Mouse (Mus musculus) C2C12 (cell line): ENCODE results near the gene Nfkbie. TPM values are rescaled to one million over a fixed set of nuclear protein-coding genes. Genes with fewer than 3 reads are reported as not detected.

Experiments used
- H3K27me3 ChIP-seq: one replicate; pipeline ENCODE4 v1.6.1; 2011; ENCODE audit not compliant: control insufficient read depth, insufficient read depth, insufficient read length
- H3K36me3 ChIP-seq: one replicate; pipeline ENCODE4 v1.6.1; 2011; ENCODE audit not compliant: control insufficient read depth, insufficient read depth
- H3K4me3 ChIP-seq: one replicate; pipeline ENCODE4 v1.5.1; 2011; ENCODE audit warnings: mild to moderate bottlenecking, control low read depth; ENCODE audit not compliant: poor library complexity, insufficient read depth, severe bottlenecking
- H3K79me2 ChIP-seq: one replicate; pipeline ENCODE4 v1.6.1; 2011; ENCODE audit not compliant: control insufficient read depth, insufficient read depth
- H3K79me3 ChIP-seq: one replicate; pipeline ENCODE4 v1.6.1; 2011; ENCODE audit warnings: low read depth, control low read depth
- H3ac ChIP-seq: one replicate; pipeline ENCODE3; 2011; ENCODE audit warnings: low read depth; ENCODE audit not compliant: control insufficient read depth, insufficient read length
- CEBPB ChIP-seq: IDR thresholded peaks from one replicate; pipeline ENCODE4 v1.6.1; 2011; ENCODE audit warnings: low read depth, mild to moderate bottlenecking, control low read depth, moderate library complexity
- CTCF ChIP-seq: IDR thresholded peaks from one replicate; pipeline ENCODE4 v1.5.1; 2011; ENCODE audit not compliant: control insufficient read depth, insufficient read depth, insufficient read length
- FOSL1 ChIP-seq: IDR thresholded peaks from one replicate; pipeline ENCODE4 v1.8.0; 2011; ENCODE audit warnings: mild to moderate bottlenecking, low read length; ENCODE audit not compliant: poor library complexity, insufficient read depth, severe bottlenecking
- MAX ChIP-seq: IDR thresholded peaks from one replicate; pipeline ENCODE4 v1.6.1; 2011; ENCODE audit warnings: mild to moderate bottlenecking, control low read depth
- MYOD1 ChIP-seq: IDR thresholded peaks from one replicate; pipeline ENCODE4 v1.6.1; 2011; ENCODE audit warnings: low read depth; ENCODE audit not compliant: control insufficient read depth, insufficient read length
- MYOG ChIP-seq: IDR thresholded peaks from one replicate; pipeline ENCODE4 v1.6.1; 2011; ENCODE audit not compliant: control insufficient read depth, insufficient read length; ENCODE audit errors: extremely low read depth
- USF1 ChIP-seq: IDR thresholded peaks from one replicate; pipeline ENCODE4 v1.6.1; 2011; ENCODE audit warnings: low read depth, mild to moderate bottlenecking, control low read depth, moderate library complexity
- polyA plus RNA-seq: library from polyadenylated mRNA; unstranded; fragments of >200 nt; fragmentation: generic; extraction: Trizol; gene quantifications from one replicate; pipeline ENCODE4 v1.2.1, GENCODE M21; 2012; ENCODE audit warnings: missing spikeins

The Nfkbie gene
- polyA plus RNA-seq, 1 experiment, result 5.3 TPM

GRCm38 (mm10) chr17:45538394-45538793, 17.1 kb upstream of the Nfkbie start:
- H3K79me2 ChIP-seq, result no peaks in the 10 kb centered on the region
- TF ChIP-seq MYOD1 (no peak), USF1 (no peak), FOSL1 (no peak)
- no peak overlapping the region for H3ac ChIP-seq
- H3K79me3 ChIP-seq, result no peaks in the 10 kb centered on the region
- H3K4me3 ChIP-seq, result no peak overlapping the region
- no peaks in the 10 kb centered on the region for H3K36me3 ChIP-seq
- peaks cover 72% of the 10 kb centered on the region for H3K27me3 ChIP-seq

DNA sequence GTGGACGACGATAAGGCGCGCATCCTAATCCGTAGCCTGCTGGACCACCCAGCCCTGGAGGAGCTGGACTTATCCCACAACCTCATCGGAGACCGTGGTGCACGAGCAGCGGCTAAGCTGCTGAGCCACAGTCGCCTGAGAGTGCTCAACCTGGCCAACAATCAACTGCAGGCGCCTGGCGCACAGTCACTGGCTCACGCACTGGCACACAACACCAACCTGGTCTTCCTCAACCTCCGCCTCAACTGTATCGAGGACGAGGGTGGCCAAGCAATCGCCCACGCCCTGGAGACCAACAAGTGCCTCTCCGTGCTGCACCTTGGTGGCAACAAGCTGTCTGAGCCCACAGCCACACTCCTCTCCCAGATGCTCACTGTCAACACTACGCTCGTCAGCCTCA, 15.8 kb upstream of the Nfkbie start:
- Histone ChIP-seq H3K36me3 (no peaks in the 10 kb centered on the region), H3K79me2 (no peaks in the 10 kb centered on the region), H3ac (no peak overlapping the region), H3K4me3 (no peak overlapping the region), H3K27me3 (peaks cover 72% of the 10 kb centered on the region), H3K79me3 (no peaks in the 10 kb centered on the region)
- TF ChIP-seq FOSL1 (no peak), MYOD1 (no peak), USF1 (no peak), MYOG (no peak), CTCF (no peak), CEBPB (no peak), MAX (no peak)

DNA sequence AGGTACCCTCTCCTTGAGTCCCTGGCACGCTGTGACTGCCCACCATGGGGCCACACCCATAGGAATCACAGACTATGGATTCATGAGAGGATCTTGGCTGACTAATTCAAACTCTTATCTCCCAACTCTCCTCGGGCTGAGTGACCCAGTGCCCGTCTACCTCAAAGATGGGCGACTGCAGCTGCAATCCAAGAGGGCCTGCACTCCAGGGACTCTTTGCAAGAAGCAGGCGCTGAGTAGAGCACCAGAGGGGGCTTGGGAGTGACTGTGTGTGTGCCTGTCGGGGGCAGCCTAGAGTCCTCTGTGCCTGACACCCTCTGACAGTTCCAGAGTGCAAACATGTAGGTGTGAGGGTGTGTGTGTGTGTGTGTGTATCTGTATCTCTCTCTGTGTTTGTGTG, 13.4 kb upstream of the Nfkbie start:
- Histone ChIP-seq H3K4me3 (no peak overlapping the region), H3K79me2 (no peaks in the 10 kb centered on the region), H3K79me3 (no peaks in the 10 kb centered on the region), H3K36me3 (no peaks in the 10 kb centered on the region), H3K27me3 (peaks cover 66% of the 10 kb centered on the region), H3ac (no peak overlapping the region)
- TF ChIP-seq FOSL1, result no peak
- no peak for TF ChIP-seq MYOD1
- TF ChIP-seq CTCF, result no peak
- no peak for TF ChIP-seq CEBPB
- TF ChIP-seq MAX, result no peak
- TF ChIP-seq USF1, result no peak
- TF ChIP-seq MYOG, result no peak

DNA sequence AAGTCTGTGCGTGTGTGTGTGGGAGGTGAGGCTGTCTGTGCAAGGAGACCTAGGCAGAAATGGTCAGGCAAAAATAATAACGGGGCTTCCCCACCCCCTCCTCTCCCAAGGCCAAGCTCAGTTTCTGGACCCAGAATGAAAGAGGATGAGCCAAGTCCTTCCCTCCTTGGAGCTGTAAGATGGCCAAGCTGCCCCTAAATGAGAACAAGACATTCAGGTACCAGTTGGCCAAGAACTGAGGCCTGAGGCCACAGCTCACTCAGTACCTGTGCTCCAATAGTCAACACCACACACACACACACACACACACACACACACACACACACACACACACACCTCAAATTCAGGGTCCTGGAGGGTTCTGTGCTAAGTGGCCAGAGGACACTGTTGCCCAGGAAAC, 12.8 kb upstream of the Nfkbie start:
- TF ChIP-seq MAX, result no peak
- no peak for TF ChIP-seq FOSL1
- TF ChIP-seq CTCF, result no peak
- no peak for TF ChIP-seq CEBPB
- no peak for TF ChIP-seq MYOD1
- no peak for TF ChIP-seq MYOG
- no peak for TF ChIP-seq USF1
- Histone ChIP-seq H3K36me3 (no peaks in the 10 kb centered on the region), H3ac (no peak overlapping the region), H3K79me2 (no peaks in the 10 kb centered on the region), H3K4me3 (no peak overlapping the region), H3K79me3 (no peaks in the 10 kb centered on the region), H3K27me3 (peaks cover 62% of the 10 kb centered on the region)

- Histone ChIP-seq H3ac (no peak overlapping the region), H3K27me3 (peaks cover 60% of the 10 kb centered on the region), H3K4me3 (no peak overlapping the region), H3K36me3 (no peaks in the 10 kb centered on the region), H3K79me2 (no peaks in the 10 kb centered on the region), H3K79me3 (no peaks in the 10 kb centered on the region)
- TF ChIP-seq USF1, result no peak
- no peak for TF ChIP-seq MYOD1
- no peak for TF ChIP-seq CEBPB
- TF ChIP-seq FOSL1, result no peak
- TF ChIP-seq MAX, result no peak
- TF ChIP-seq MYOG, result no peak
Measured at GRCm38 (mm10) chr17:45543115-45543514, 12.4 kb upstream of the Nfkbie start.

DNA sequence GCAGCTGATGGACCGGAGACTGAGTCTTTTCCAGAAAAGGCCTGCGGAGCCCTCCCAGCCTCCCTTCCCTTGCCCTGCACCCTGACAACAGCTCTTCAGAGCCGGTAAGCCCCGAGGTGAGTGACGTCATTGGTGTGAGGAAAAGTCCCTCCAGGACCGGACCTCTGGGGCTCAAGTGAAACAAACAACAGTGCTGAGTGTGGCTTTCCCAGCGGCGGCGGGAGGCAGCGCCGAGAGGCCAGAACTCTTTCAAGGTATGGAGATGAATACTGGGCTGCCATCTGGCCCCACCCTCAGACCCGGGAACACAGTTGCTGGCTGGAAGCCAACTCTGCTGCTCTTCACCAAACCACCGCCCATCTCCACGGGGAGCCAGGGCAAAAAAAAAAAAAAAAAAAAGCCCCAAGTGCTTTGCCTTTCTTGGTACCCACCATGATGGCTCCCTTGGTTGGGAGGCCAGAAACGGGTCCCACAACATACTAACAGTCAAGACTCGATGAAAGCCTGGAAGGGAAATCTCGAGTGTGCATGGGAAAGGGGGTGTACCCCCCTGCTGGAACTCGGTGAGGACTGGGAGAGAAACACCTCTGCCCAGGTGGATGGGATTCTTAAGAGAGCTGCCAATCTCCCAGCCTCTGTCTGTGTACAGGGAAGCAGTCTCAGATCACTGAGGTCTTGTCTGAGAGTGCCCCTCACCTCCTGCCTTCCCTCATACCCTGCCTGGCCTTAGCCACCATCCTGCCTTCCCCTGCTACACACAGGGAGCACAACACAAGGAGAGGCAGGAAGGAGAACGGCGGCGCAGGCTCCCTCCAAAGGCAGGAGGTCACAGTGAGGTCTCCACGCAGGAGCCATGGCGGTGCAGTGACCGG, 11.3 kb upstream of the Nfkbie start:
- peaks cover 55% of the 10 kb centered on the region for H3K27me3 ChIP-seq
- no peaks in the 10 kb centered on the region for H3K79me2 ChIP-seq
- TF ChIP-seq CEBPB (no peak), MYOD1 (no peak), MAX (no peak), CTCF (no peak), FOSL1 (no peak), MYOG (no peak), USF1 (no peak)
- no peak overlapping the region for H3K4me3 ChIP-seq
- no peak overlapping the region for H3ac ChIP-seq
- no peaks in the 10 kb centered on the region for H3K36me3 ChIP-seq
- H3K79me3 ChIP-seq, result no peaks in the 10 kb centered on the region
